Mouse (Mus musculus): ENCODE measurements around the gene Trpv2.

- no peak for TF ChIP-seq TAL1 (conservative IDR thresholded peaks at IDR 0.05; ENCODE audit: low read depth, low read length)
- no peak for TF ChIP-seq CTCF (IDR thresholded peaks at IDR 0.05; ENCODE audit: low read depth, low read length)
- TF ChIP-seq POLR2AphosphoS5 (IDR thresholded peaks at IDR 0.05; ENCODE audit: insufficient replicate concordance, low read depth, low read length): no peak
- TF ChIP-seq GATA1 (IDR thresholded peaks at IDR 0.05; ENCODE audit: borderline replicate concordance, low read length): no peak
- no peak for TF ChIP-seq GATA2 (IDR thresholded peaks at IDR 0.05; ENCODE audit: borderline replicate concordance, low read depth, low read length)
Measured at GRCm38 (mm10) chr11:62553633-62554032, 20.7 kb upstream of the Trpv2 start.
